Mouse (Mus musculus): ENCODE measurements at regions not wholly inside any gene's neighbourhood (a gene's known extent, or its start where the extent isn't known, plus 50 kb on each side); places are given as distances from the start of the nearest gene placed in this dataset.

DNA sequence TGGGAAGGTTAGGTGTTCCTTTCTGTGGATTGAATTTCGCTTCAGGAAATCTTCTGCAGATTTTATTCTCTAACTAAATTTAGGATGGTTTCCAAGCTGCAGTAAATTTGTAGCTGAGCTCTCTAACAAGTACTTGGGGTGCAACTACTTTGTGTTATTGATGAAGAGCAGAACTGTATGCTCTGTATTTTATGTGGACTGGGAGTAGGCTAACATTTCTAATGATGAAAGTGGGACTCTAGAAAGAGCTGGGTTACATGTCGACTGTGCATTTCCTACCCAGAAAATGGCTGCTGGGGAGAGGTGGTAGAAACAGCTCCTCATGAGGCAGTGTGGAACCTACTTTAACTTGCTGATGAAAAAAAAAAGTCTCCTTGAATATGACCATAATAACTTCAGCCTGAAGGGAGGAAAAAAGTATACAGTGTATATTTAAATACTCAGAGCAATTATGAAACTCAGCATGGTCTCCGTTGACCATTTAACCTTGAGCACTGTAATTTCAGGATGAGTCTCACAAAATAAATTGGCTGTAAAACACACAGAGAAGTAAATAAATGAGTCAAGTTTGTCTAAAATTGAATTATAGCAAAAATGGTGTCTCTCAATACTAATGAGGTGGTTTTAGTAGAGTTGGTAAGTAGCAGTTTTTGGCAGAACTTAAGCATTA, 852.6 kb downstream of the Stpg2 start:
- no peak for DNase-seq (ENCODE audit: low read depth, low spot score)

DNA sequence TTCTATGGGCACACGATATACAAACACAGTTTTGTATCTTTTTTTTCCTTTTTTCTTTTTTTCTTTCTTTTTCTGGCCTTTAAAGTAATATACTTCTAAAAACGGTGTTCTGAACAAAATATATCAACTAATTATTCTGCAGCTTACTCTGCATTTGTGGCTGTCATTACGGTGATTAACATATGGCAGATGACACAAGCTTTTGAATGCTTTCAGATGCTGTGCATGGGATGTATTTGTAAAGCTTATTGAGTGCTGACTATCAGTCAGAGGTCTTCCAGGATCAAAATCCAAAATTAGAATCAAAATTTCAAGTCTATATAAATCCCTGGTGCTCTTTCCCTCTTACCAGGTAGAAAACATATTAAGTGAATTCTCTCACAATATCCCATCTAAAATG, 853.6 kb downstream of the Stpg2 start:
- DNase-seq (ENCODE audit: low read depth, low spot score): no peak

DNA sequence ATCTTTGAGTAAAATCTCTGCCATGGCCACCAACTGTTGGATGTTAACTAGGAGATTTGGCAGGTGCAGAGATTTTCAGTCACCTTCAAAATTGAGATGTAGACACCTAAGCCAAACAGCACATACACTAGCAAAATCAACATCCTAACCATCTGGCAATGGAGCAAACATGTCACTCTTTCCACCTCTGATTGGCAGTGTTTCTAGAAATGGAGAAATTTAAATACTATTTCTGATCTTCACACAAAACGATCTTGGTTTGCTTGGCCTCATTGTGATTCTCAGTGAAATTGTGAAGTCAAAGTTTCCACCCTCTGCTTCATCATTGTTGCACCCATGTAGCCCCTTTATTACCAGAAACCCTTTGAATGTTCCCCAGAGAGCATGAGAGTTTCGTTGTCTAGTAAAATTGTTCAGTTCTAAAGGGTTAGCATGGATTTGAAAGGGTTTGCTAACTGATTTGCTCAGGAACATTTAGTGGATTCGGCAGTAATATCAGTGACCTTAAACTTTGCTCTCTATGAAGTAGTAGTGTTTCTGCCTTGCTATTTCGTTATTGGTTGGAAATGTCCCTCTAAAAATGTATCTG, 854.1 kb downstream of the Stpg2 start:
- DNase-seq (ENCODE audit: low read depth, low spot score): no peak

DNA sequence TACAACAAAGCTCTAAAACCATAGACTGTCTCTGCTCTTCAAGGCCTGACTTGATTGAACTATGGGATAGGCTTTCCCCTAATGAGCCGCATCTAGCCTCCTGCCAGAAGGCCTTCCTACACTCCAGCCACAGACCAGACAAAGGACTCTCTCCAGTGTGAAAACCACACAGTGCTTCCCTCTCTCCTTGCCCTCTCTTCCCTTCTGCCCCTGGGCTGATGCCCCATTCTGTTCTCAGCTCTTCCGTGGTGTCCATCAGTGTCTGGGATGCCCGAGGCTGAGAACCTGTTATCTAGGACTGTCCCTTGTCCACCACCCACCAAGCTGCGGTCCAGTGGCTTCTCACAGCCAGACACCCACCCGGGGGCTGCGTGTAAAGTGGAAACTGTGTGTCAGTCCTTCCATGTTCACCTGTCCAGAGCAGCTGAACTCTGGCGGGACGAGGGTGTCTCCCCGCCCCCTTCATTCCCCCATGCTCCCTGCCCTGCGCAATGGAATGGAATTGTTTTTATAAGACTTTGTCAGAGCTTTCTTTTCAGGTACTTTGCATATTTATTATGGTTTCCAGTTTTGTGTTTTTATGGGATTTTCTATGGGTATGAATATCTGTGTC, 856.4 kb downstream of the Stpg2 start:
- DNase-seq (ENCODE audit: low read depth, low spot score): no peak

DNA sequence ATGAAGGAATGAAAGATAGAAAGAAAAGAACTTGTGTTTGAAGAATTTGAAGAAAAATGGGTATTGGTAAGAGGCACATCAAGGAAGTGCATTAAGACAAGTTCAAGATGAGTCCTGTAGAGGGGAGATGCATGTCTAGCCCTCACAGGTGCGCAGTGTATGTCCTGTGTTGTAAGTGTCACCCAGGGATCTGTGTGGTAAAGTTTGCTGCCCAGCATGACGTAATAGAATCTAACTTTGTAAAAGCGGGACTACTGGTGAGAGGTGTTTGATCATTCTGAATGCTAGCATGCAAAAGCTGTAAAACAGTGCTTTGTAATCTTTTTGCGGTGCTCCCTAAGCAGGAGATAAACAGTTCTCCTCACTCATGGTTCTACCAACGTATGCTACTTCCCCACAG, 857.4 kb downstream of the Stpg2 start:
- DNase-seq (ENCODE audit: low read depth, low spot score): no peak

DNA sequence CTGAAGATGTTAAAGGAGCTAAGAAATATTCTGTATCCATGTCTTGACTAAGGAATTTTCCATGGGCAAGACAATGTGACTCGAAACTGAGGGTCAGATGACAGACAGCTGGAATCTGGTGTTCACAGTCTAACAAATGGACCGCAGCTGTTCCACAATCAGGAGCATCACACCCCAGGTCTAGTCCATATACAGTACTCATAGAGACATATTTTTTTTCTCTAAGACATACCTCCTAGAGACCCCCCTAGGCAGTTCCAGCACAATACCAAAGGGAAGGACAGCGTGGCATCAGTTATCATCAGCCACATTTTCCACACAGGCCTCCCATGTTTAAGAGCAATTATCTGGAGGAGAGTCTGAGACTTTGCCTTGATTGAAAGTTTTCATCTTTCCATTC, 878.8 kb downstream of the Stpg2 start:
- DNase-seq (ENCODE audit: low read depth, low spot score): no peak

DNA sequence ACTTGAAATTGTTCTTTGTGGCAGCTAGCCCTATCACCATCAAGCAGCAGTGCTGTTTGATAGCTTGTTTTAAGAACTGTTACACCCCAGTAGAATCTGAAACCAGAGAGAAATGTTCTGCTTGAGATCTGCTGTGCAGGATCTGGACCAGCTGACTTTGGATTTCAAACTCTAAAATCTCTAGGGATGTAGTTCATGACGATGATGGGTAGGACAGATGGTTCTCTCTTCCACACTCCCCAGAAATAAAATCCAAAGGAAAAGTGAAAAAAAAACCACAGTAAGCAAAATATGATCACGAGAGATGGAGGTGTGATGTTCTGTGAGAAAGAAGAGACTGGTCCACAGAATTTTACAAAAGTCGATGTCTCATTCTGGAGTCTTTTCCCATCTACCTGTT, 879.9 kb downstream of the Stpg2 start:
- peak; percentile 77 for DNase-seq (ENCODE audit: low read depth, low spot score)

DNA sequence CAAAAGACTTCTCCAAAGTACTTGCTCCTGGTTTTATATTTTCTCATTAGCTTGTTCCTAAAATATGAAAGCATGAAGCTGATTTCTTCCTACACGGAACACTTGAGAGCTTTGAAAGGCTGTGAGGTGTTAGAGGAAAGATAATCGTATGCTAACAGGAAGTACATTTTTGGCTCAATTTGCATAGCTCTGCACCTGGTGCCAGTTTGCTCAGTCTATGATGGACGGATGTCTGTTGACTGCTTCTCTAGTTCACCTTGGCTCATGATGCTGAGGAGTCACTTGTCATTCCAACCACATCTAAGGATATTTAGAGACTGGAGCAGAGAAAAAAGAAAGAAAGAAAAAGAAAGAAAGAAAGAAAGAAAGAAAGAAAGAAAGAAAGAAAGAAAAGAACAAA, 882.5 kb downstream of the Stpg2 start:
- peak; percentile 35 for DNase-seq (ENCODE audit: low read depth, low spot score)

DNA sequence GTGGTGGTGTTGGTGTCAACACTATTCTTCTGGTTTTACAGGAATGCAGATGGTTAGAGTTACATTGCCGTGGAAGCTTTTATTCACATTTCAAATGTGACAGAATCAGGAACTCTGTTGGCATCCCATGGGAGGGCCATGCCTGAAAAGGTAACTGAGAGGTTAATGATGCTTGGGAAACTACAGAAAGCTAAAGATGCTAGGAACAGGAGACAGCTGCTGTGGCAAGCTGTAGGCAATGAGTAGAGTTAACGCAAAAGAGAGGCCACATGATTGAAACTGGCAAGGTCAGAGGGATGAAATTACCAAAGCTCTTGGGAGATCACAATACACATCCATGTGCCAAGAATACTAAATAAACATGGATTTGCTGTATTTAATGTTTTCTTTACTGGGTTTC, 886.4 kb downstream of the Stpg2 start:
- DNase-seq (ENCODE audit: low read depth, low spot score): peak; percentile 6

DNA sequence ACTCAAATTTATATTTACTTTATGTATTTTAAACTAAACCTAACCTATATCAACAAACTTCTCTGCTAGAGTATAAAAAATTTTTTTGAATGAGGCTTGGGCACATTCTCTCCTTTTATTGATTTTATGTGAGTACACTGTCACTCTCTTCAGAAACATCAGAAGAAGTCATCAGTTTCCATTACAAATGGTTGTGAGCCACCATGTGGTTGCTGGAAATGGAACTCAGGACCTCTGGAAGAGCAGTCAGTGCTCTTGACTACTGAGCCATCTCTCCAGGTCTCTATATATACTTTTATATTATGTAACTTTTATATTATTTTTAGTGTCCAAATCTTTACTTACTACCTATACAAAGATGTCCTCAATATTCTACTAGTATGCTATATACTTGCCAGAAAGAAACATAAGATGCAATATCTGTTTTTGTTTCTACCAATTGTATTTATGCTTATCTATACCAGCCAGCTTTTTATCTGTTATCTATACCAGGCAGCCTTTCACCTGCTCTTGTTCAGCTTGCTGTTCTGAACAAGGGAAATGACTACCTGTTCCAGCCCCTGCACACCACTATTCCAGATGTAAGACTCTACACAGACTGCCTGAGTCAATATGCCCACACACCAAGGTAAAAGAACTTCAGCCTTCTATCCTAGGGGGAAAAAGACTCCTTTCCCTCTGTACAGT, 891.5 kb downstream of the Stpg2 start:
- no peak for DNase-seq (ENCODE audit: low read depth, low spot score)

DNA sequence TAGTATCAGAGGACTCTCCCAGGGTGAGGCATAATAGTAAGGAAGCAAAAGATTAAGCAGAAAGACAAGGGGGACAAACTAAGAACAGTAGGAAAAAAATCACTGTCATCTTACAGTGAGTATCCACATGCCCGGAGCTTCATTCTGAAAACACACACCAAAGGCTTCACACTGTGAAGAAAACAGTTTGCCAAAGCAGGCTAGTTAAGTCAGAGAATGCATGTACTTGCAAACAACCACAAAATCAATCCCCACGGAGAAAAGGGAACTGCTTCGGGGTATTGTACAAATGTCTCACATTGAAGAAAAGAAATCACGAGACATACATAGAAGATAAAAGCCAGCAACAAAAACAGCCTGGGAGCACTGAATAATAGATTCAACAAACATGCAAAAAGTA, 903.9 kb downstream of the Stpg2 start:
- no peak for DNase-seq (ENCODE audit: low read depth, low spot score)

DNA sequence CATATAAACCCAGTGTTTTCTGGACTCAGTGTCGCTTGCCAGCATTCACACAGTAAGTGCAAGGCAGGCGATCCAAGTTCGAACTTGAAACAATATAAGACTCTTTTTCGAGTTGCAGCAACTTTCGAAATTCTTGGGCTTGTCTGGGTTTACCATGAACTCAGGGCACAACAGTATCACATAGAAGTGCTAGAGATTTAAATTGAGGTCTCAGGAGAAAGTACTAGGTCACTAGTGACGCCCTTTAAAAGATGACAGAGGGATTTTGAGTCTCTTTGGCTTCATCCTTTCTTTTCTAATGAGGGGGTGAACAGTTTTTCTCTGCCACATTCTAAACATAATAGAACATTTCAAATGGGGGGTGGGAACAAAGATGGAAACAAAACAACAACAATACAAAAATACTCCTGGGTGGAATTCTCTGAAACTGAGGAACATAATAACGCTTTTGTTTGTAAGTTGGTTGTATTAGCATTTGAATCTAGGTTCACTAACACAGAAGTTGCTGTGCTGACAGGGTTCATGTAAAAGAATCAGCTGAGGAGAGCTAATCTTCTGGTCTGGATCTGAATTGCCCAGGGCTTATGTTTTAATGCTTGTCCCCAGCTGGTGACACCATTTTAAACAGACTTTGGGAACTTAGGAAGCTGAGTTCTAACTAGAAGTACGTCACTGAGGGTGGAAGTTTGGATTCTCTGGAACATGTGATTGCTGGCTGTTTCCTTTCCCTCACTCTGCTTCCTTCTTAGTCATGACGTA, 906.1 kb downstream of the Stpg2 start:
- DNase-seq (ENCODE audit: low read depth, low spot score): no peak

DNA sequence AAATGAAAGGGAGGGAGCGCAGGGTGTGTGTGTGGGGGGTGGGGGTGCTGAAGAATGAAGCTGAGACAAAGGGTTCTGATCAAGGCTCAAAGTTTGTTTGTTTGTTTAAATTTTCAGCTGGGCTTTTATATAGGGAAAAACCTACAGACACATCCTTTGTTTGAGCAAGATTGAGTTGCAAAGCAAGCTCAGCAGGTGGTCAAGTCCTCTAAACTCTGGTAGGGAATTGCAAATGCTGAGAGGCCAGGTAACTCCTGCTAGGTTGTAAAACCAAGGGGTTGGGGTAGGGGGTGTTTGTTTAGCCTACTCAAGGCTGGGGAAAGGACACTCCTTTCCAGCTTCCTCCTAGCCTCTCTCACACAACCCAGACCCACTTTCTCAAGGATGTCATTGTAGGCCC, 909.6 kb downstream of the Stpg2 start:
- no peak for DNase-seq (ENCODE audit: low read depth, low spot score)

DNA sequence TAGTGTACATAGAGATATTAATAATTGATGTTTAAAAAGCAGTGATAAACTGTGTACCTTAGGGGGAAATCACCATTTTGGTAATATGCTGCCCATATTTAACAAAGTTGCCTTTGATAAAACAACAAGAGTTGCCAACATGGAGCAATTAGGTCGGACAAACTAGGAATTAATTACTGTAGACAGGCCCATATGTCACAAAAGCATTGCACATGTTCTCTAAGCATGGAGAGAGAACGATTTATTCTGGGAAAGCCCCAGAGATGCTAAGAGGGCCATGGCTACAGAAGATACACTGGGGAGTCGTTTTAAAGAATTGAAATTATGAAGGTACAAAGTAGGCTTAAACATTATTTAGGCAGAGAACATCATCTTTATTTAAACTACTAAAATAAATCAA, 921.8 kb downstream of the Stpg2 start:
- DNase-seq (ENCODE audit: low read depth, low spot score): peak; percentile 79

DNA sequence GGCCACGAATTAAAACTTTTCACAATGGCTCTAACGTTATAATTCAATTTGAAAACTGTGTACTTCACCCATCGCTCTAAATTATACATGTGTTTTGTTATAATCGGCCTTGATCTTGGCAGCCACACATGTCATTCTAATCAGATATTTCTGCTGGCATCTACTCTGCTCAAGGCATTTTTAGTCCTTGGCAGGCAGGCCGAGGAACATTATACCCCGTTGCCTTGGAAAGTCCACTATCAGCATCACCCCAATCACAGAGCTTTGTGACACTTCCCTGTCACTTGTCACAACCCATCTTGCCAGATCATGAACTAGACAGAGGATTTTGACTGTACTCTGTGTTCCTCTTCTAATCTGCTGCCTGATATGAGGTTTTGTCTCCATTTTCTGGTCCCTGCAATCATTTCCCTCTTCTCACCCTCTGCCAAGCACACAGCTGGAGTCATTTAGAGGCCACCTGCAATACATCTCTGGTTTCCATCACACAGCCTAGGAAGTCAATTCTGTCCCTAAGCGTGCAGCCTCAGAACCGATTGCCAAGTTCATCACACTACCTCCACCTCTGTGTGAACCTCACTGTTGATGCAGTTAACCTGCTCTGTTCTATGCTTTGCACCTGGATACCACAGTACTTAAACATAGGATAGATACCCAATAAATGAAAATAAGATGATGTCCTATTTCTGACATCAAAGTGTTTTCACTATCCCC, 923.7 kb downstream of the Stpg2 start:
- peak; percentile 41 for DNase-seq (ENCODE audit: low read depth, low spot score)

DNA sequence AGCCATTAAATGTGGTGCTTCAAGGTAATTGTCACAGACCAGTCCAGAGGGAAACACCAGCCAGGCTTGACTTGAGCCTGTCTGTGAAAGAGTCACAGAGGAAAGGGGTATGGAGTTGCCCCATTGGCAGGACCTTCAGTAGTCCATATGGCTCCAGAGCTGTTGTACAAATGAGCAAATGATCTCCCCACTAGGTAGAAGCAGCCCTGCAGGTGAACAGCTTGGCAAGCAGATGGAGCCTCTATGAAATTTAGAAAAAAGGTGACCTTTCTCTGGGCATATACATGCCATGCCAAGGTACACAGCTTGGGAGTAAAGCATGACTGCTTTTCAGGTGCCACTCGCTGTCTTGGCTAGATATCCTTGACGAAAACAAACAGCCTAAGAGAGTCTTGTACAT, 938.4 kb downstream of the Stpg2 start:
- peak; percentile 99 for DNase-seq (ENCODE audit: low read depth, low spot score)

DNA sequence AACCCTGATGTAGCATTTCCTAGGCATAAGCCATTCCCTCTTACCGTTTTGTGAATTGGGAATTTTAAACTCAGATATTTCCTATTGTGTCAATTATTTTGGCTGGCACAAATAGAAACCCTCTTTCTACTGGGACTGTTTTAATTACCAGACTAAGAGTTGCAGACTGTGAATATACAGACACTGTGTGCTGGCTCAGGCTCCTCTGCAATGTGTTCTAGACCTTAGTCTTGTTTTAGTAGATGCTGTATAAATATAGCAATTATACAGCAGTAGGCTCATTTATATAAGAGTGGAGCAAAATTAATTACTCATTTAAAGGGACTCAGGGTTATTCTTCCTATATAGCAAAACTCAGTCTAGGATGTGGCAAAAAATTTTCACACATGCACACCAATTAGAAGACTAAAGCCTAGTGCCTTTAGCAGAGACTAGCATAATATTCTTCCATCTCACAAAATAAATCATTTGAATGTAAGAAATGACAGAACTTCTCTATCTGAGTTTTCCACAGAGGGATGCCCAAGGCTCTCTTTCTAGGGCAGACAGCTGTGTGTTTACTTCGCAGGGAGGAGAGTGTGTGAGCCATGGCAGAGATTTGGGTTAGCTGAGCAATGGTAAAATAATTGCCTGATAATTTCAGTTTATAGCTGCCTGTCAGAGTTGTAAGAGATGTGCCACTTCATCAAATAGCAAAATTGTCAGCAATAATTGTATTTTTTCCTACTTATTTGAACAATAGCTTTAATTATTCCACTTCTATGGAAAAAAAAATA, 941.9 kb downstream of the Stpg2 start:
- DNase-seq (ENCODE audit: low read depth, low spot score): peak; percentile 33

DNA sequence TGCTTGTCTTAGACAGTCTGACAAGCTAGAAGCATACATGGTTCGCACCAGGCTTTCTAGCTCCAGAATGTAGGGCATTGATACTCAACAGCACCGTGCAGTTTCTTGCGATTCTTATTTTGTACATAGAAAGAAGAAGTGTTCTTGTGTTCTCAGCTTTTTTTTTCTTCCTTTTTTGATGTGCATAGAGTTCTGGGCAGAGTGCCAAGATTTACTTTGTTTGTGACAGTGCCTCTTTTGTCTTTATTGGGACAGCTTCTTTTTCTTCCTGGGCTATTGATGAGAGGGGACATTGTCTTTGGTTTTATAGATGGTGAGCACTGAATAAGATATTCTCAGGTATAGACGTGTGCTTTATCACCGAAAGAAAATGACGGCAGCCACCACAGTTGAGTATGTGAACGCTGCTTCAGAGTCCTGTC, 945.0 kb downstream of the Stpg2 start:
- peak; percentile 58 for DNase-seq (ENCODE audit: low read depth, low spot score)

DNA sequence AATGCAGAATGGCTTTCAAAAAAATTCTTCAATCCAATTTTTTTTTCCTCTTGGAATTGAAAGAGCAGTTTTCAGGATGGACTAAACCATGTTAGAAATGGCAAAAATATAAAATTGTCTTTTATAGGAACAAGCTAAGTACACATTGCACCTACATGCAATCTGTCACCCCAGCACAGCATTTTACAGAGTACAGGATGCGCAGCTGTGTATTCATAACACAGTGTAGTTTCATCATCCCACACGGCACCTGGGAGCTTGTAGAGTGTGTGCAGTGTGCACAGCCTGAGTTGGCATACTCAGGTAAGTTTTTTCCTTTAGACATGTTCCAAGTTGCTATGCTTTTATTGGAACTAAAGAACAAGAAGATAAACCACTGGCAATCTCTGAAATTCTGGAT, 974.0 kb downstream of the Stpg2 start:
- DNase-seq (ENCODE audit: low read depth, low spot score): peak; percentile 89

DNA sequence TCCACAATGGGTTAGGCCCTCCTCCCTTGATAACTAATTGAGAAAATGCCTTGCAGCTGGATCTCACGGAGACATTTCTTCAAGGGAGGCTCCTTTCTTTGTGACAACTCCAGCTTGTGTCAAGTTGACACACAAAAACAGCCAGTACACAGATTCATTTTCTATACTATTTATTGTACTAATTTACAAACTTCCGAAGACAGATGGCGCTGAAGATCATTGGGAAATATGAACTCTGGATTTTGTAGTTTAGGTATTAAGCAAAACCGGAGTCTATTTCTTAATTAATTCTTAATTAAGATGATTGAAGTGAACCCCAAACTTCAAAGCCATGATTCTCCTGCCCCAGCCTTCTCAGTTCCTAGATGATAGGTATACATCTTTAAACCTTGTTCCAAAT, 977.2 kb downstream of the Stpg2 start:
- peak; percentile 21 for DNase-seq (ENCODE audit: low read depth, low spot score)
